Mouse (Mus musculus): ENCODE data around the gene Slc9a3r1.

The Slc9a3r1 gene

GRCm38 (mm10) chr11:115226811-115227491, 63.8 kb downstream of the Slc9a3r1 start:
- DNase-seq, result peak; percentile 92

- DNase-seq, result no peak
Measured at GRCm38 (mm10) chr11:115227640-115228039, 64.5 kb downstream of the Slc9a3r1 start.

- no peak for DNase-seq
Measured at GRCm38 (mm10) chr11:115228430-115228829, 65.3 kb downstream of the Slc9a3r1 start.

DNA sequence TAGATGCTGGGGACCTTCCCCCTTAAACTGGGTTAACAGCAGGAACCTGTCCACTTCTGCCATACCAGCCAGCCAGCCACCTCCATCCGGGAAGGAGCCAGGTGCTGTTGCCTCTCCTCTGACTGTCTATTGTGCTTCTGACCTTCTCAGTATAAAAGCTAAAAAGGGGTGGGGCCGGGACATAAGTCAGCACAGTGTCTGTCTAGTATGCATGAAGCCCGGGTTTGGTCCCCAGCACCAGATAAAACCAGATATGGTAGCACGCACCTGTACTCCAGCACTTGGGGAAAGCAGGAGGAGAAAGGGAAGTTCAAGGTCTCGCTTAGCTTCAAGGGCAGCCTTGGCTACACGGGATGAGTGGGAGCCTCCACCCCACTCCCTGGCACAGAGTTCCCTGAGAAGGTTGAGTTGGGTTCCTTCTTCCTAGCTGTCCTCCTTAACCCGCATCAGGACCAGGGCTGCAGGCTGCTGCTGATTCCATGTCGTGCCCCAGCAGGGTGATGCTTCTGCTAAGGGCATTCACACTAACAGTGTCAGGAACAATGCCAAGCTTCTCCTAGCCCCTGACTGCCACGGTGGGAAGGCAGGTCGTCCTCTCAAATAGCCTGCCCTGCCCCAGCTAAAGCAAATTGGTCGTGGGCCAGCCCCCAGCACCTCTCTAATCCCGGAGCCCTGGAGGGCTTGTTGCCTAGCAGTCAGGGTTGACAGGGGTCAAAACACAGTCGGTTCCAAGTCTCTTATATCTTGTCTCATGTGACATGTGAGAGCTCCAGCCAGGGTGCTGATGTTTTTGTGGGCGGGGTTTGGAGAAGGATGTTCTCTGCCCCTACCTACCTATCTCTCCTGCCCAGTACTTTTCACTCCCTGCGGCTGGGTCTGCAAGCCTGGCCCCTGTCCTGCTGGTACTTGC, 66.1 kb downstream of the Slc9a3r1 start:
- peak; percentile 97 for DNase-seq

Data from heart, adult 11 months (tissue).